Mouse (Mus musculus): Measurements from ENCODE around the gene Nt5dc3.

The Nt5dc3 gene

DNA sequence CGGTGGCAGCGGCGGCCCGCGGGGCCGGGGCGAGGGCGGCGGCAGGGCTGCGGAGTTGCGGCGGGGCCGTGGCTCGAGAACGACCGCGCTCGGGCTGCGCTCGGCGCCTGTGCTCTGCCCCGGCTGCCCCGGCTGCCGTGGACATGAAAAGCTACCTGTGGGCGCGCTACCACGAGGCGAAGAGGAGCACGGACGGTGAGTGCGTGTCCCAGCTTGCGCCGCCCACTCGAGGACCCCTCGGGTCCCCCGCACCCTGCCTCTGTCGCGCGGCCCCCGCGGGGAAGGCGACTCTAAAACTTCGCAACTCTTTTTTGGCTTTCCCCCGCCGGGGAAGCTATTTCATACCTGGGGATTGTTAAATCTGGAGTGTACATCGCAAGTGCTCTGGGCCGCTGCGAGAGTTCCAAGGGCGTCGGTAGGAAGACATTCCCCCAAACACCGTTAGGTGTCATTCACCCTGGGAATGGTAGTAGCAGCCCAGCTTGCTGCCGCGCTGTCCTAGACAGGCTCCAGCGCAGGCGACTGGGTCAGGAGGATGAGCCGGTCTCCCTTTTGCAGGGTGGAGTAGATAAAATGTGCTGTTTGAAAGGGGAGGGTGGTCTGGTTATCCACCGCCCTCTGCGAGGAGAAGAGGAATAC is 431 bp downstream of the Nt5dc3 start:
- DNase-seq (ENCODE audit: low spot score), result no peak

DNA sequence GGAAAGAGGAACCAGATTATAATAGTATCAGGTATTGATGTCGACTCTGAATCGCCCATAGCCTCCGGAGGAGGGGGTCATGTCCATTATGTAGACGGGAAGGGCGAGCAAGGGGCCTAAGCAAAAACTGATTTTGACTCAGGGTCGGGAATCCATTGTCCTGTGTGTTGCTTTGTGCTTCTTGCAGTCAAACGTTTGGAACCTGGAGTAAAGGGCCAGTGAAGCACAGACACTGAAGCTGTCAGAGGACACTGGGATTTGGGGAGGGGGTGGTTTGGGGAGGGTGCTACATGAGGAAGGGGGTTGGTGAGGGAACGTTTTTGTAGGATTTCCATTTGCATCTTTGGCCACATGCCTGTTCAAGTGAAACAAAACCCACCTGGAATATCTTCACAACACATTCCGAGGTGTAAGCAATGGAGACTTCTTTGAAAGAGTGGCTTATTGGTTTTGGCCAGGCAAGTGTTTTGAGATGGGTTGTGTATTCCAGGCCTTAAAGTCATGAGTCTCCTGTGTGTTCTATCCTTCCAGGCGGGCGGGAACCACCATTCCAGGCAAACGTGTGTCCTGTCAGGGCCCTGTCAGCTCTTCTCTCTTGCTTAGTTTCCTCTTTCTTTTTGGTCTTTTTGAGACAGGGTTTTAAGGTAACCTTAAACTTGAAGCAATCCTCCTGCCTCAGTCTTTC is 1.2 kb downstream of the Nt5dc3 start:
- no peak for DNase-seq (ENCODE audit: low spot score)

GRCm38 (mm10) chr10:86781641-86782040 is 2.8 kb downstream of the Nt5dc3 start:
- no peak for DNase-seq (ENCODE audit: low spot score)

DNA sequence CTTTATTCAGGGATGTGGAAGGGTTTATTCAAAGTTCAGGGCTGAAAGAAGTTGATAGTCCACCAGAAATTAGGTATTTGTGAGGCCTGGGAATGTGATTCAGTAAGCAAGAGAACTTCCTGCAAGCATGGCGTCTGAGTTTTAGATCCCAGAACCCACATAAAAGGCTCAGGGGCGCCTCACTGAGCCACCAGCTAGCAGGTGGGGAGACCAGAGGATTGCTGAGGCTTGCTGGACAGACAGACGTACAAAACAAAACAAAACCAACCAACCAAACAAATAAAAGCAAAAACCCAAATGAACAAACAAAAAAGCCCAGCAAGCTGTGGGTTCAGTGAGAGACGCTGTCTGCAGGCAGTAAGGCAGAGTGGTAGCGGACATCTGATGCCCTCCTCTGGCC is 3.9 kb downstream of the Nt5dc3 start:
- no peak for DNase-seq (ENCODE audit: low spot score)

GRCm38 (mm10) chr10:86783561-86783960 is 4.8 kb downstream of the Nt5dc3 start:
- DNase-seq (ENCODE audit: low spot score), result no peak

DNA sequence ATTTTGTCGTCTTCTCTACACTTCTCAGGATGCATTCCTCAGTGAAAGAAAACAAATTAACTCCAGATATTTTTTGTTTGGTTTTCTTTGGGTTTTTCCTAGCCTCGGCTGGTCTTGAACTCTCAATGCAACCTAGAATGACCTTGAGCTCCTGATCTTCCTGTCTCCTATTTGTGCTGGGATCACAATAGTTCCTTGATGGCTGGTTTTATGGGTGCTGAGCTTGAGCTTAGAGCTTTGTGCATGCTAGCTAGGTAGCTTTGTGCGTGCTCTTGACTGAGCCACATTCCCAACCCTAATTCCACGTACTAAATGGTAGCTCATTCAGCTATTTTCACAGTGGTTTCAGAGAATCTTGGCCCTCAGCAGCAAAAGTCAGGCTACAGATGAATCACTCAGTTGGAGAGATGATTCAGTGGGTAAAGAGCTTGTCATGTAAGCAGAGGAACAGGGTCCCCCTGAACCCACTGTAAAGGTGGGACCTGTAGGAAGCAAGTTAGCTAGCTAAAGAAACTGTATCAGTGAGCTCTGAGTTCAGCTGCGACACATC is 5.4 kb downstream of the Nt5dc3 start:
- DNase-seq (ENCODE audit: low spot score), result no peak

DNA sequence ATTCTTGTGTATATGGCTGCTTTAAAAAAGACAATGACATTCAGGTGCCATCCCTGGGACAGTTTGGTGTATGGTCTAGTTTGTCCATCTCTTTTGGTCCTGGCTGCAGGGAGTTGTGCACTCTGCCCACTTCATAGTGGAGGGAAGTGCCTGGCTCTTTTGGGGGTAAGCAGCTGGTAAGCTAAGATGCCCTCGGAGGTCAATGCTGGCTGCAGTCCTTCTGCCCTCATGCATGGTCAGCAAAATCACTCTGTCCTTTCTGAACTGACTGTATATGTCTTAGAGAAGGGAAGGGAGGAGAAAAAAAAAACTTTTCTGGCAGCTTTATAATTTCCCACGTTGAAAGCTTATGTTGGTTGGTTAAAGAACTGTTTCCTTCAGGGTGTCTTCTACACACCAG is 6.6 kb downstream of the Nt5dc3 start:
- no peak for DNase-seq (ENCODE audit: low spot score)

GRCm38 (mm10) chr10:86786083-86786482 is 7.3 kb downstream of the Nt5dc3 start:
- no peak for DNase-seq (ENCODE audit: low spot score)

DNA sequence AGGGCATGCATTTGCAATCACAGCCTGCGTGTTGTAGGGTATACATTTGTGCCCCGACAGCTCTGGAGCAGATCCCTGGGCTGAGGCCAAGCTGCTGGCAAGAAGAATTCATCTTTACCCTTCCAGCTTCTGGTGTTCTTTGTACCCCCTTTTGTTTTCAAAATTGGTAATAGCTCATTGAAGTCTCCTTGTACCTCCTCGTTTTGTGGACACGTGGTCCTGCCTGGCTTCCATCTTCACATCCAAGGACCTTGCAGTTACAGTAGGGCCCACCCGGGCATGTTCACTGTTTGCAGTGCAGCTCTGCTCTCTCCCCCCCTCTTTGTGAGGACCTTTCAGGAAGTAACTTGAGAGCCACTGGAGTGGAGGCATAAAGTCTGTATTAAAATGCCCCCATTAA is 9.4 kb downstream of the Nt5dc3 start:
- no peak for DNase-seq (ENCODE audit: low spot score)

GRCm38 (mm10) chr10:86789146-86789672 is 10.4 kb downstream of the Nt5dc3 start:
- DNase-seq (ENCODE audit: low spot score), result no peak

- no peak for DNase-seq (ENCODE audit: low spot score)
These were observed 12.8 kb downstream of the Nt5dc3 start for GRCm38 (mm10) chr10:86791507-86792184.

DNA sequence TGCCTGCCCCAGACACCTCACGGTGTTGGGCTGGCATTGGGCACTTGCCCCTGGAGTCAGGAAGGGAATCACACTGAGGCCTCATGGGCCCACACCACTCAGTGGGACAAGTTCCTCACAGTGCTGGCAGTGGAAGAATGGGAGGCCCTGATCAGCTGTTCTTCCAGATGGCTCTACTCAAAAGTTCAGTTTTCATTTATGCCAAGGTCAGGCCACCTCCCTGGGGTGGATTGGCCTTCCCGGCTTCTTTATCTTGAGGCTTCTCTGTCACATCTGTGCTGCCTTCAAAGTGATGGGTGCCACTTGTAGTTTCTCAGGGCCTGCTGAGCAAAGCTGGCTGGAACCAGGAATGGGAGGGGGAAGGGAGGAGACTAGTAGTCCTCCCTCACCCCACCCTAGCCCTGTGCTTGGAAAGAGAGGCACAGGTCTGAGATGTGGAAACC is 14.7 kb downstream of the Nt5dc3 start:
- DNase-seq (ENCODE audit: low spot score), result no peak

- DNase-seq (ENCODE audit: low spot score), result no peak
These were observed 15.4 kb downstream of the Nt5dc3 start for GRCm38 (mm10) chr10:86794196-86794595.

GRCm38 (mm10) chr10:86794794-86795535 is 16.2 kb downstream of the Nt5dc3 start:
- no peak for DNase-seq (ENCODE audit: low spot score)

- no peak for DNase-seq (ENCODE audit: low spot score)
These were observed 17.4 kb downstream of the Nt5dc3 start for GRCm38 (mm10) chr10:86796073-86796741.

GRCm38 (mm10) chr10:86807362-86807761 is 28.6 kb downstream of the Nt5dc3 start:
- no peak for DNase-seq (ENCODE audit: low spot score)

GRCm38 (mm10) chr10:86808013-86808758 is 29.4 kb downstream of the Nt5dc3 start:
- DNase-seq (ENCODE audit: low spot score), result no peak

DNA sequence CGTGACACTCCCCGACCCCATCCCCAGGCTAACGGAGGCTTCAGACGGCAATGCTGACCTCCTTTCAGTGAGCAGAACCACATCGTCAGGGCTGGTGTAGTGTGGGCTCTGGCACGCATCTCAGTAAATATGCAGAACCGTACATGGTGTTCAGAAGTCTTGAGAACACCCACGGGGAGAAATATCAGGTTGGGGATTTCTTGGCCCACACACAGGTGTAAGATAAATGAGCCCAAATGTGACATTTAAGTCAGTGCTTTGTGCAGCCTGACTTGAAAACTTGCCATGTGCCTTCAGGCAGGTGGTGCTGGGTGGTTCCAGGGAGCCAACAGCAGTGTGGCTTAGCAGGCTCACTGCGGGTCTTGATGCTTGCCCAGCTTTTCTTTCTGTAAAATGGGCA is 31.2 kb downstream of the Nt5dc3 start:
- DNase-seq (ENCODE audit: low spot score), result no peak

GRCm38 (mm10) chr10:86810612-86811011 is 31.8 kb downstream of the Nt5dc3 start:
- no peak for DNase-seq (ENCODE audit: low spot score)

DNA sequence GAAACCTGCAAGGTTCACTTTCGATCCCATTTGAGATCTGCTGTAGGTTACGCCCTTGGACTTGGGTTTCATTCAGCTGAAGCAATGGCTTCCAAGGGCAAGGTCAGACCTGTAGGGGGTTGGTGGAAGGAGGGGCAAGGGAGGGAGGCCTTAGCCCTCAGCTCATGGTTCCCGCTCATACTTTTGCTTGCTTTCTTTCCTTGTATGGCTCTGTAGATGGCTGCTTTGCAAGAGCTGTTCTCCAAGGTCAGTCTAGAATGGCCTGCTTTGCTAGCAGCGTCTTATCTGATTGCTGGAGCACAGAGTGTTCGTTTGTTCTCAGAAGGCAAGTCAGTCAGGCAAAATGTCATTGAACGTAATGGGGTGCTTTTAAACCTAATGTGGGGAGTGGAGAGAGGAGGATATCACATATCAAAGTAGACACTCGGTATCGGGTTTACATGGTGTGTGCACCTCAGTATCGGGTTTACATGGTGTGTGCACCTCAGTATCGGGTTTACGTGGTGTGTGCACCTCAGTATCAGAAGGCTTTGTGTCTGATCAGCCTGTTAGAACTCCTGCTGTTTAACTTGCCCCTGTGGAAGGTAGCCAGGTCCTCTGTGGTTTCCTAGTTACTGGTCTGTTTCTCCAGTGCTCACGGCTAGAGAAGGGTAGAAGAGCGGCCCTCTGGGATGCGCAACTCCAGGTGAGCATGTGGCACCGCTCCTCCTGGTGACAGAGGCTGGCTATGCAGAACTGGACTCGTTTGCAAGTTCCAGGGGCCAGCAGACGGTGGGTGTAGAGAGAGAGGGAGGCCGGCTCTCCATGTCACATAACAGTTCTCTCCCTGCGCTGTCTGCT is 35.7 kb downstream of the Nt5dc3 start:
- DNase-seq (ENCODE audit: low spot score), result no peak
